Mouse (Mus musculus): ENCODE results near the gene Lrrc73. TPM values are rescaled to one million over a fixed set of nuclear protein-coding genes. Genes with fewer than 3 reads are reported as not detected.
A peak's percentile ranks its signal among the peaks of the same experiment; 100 is the strongest.

Lrrc73 gene
- polyA plus RNA-seq, 2 experiments = 0.08 to 0.11 TPM

GRCm38 (mm10) chr17:46284653-46285052 is 31.3 kb downstream of the Lrrc73 start:
- no peak overlapping the region for H3K9ac ChIP-seq (replicated peaks)
- no peak for TF ChIP-seq CTCF (IDR thresholded peaks at IDR 0.05; ENCODE audit: low read depth)
- TF ChIP-seq EP300 (IDR thresholded peaks at IDR 0.05; ENCODE audit: low read depth) = no peak
- no peak overlapping the region for H3K4me2 ChIP-seq (ENCODE audit: low read depth)
- DNase-seq (ENCODE audit: low read depth in 3 of 3, low spot score in 3 of 3) (no peak), ATAC-seq (ENCODE audit: insufficient read depth) (no peak)
- no peaks in the 10 kb centered on the region for H3K27me3 ChIP-seq (ENCODE audit: control insufficient read depth, insufficient read depth, low read length)
- H3K36me3 ChIP-seq (replicated peaks; ENCODE audit: control insufficient read depth, insufficient read depth, low read depth) = no peaks in the 10 kb centered on the region
- peaks cover 10 to 15% of the 10 kb centered on the region in 2 experiments; a peak in 3 of 4 replicates for H3K4me1 ChIP-seq (replicated peaks; ENCODE audit: control insufficient read depth in 2 of 2, insufficient read depth in 2 of 2, low read length in 1 of 2)
- H3K27ac ChIP-seq = no peak overlapping the region
- no peak overlapping the region for H3K4me3 ChIP-seq (ENCODE audit: insufficient read depth in 1 of 2, low read depth in 2 of 2, low read length in 2 of 2)
- 40% methylated on average over 7 of the region's 7 CpGs for WGBS (ENCODE audit: insufficient replicate concordance)
- no peaks in the 10 kb centered on the region for H3K9me3 ChIP-seq (ENCODE audit: control insufficient read depth, low read length)

DNA sequence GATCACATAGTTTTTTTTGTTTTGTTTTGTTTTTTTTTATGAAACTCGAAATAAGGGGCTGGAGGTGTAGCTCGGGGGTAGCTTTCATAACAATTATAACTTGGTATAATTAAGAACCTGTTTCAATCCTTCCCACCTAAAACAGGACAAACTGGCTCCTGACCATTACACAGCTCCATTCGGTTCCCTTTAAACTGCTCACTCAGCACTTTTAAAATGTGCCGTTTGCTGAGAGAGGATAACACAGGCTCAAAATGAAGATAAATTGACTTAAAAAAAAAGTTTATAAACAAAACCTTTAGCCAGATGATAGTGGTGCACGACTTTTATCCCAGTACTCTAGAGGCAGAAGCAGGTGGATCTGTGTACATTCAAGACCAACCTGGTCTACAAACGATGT is 32.1 kb downstream of the Lrrc73 start:
- DNase-seq (ENCODE audit: low read depth in 3 of 3, low spot score in 3 of 3) (no peak), ATAC-seq (ENCODE audit: insufficient read depth) (no peak)
- Histone ChIP-seq H3K9ac (replicated peaks) (no peak overlapping the region), H3K27ac (no peak overlapping the region), H3K9me3 (ENCODE audit: control insufficient read depth, low read length) (no peaks in the 10 kb centered on the region), H3K36me3 (replicated peaks; ENCODE audit: control insufficient read depth, insufficient read depth, low read depth) (no peaks in the 10 kb centered on the region), H3K4me3 (ENCODE audit: insufficient read depth in 1 of 2, low read depth in 2 of 2, low read length in 2 of 2) (no peak overlapping the region), H3K4me1 (replicated peaks; ENCODE audit: control insufficient read depth in 2 of 2, insufficient read depth in 2 of 2, low read length in 1 of 2) (peaks cover 10 to 15% of the 10 kb centered on the region in 2 experiments; a peak in 3 of 4 replicates), H3K27me3 (ENCODE audit: control insufficient read depth, insufficient read depth, low read length) (no peaks in the 10 kb centered on the region), H3K4me2 (ENCODE audit: low read depth) (no peak overlapping the region)
- 45% methylated on average over 6 of the region's 6 CpGs for WGBS (ENCODE audit: insufficient replicate concordance)
- TF ChIP-seq CTCF (IDR thresholded peaks at IDR 0.05; ENCODE audit: low read depth) = no peak
- TF ChIP-seq EP300 (IDR thresholded peaks at IDR 0.05; ENCODE audit: low read depth) = no peak

GRCm38 (mm10) chr17:46287678-46288095 is 34.4 kb downstream of the Lrrc73 start:
- DNase-seq (ENCODE audit: low read depth in 3 of 3, low spot score in 3 of 3) (no peak), ATAC-seq (ENCODE audit: insufficient read depth) (no peak)
- Histone ChIP-seq H3K4me2 (ENCODE audit: low read depth) (no peak overlapping the region), H3K27ac (no peak overlapping the region), H3K4me1 (replicated peaks; ENCODE audit: control insufficient read depth in 2 of 2, insufficient read depth in 2 of 2, low read length in 1 of 2) (peaks cover 0 to 6% of the 10 kb centered on the region in 2 experiments; a peak in 2 of 4 replicates), H3K27me3 (ENCODE audit: control insufficient read depth, insufficient read depth, low read length) (no peaks in the 10 kb centered on the region; the same call in 1 of the 2 replicates), H3K4me3 (ENCODE audit: insufficient read depth in 1 of 2, low read depth in 2 of 2, low read length in 2 of 2) (no peak overlapping the region), H3K36me3 (replicated peaks; ENCODE audit: control insufficient read depth, insufficient read depth, low read depth) (no peaks in the 10 kb centered on the region), H3K9ac (replicated peaks) (no peak overlapping the region), H3K9me3 (ENCODE audit: control insufficient read depth, low read length) (no peaks in the 10 kb centered on the region)
- 50% methylated on average over 11 of the region's 11 CpGs for WGBS (ENCODE audit: insufficient replicate concordance)
- TF ChIP-seq EP300 (IDR thresholded peaks at IDR 0.05; ENCODE audit: low read depth) (no peak), CTCF (IDR thresholded peaks at IDR 0.05; ENCODE audit: low read depth) (no peak)

GRCm38 (mm10) chr17:46296601-46297000 is 43.3 kb downstream of the Lrrc73 start:
- Histone ChIP-seq H3K36me3 (replicated peaks; ENCODE audit: control insufficient read depth, insufficient read depth, low read depth) (no peaks in the 10 kb centered on the region), H3K4me3 (ENCODE audit: insufficient read depth in 1 of 2, low read depth in 2 of 2, low read length in 2 of 2) (no peak overlapping the region), H3K9me3 (ENCODE audit: control insufficient read depth, low read length) (no peaks in the 10 kb centered on the region), H3K4me2 (ENCODE audit: low read depth) (no peak overlapping the region), H3K27ac (no peak overlapping the region), H3K27me3 (ENCODE audit: control insufficient read depth, insufficient read depth, low read length) (peaks cover 46% of the 10 kb centered on the region), H3K4me1 (replicated peaks; ENCODE audit: control insufficient read depth in 2 of 2, insufficient read depth in 2 of 2, low read length in 1 of 2) (no peaks in the 10 kb centered on the region), H3K9ac (replicated peaks) (no peak overlapping the region)
- TF ChIP-seq EP300 (IDR thresholded peaks at IDR 0.05; ENCODE audit: low read depth) (no peak), CTCF (IDR thresholded peaks at IDR 0.05; ENCODE audit: low read depth) (no peak)
- DNase-seq (ENCODE audit: low read depth in 3 of 3, low spot score in 3 of 3) (no peak), ATAC-seq (ENCODE audit: insufficient read depth) (no peak)
- 26% methylated on average over 6 of the region's 6 CpGs for WGBS (ENCODE audit: insufficient replicate concordance)

DNA sequence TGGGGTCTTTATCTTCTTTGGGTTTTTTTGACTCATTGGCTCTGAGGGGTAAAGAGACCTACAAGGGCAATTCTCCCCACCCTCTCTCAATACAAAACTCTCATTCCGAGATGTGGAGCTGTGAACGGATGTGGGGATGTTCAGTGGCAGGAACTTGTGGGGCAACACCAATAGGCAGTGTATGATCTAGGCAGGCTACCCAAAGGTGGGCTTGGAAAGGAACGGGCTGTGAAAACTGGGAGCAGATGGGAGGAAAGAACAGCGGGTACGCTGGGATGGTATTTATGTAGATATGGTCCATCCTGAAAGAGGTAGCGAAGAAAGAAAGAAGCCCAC is 43.7 kb downstream of the Lrrc73 start:
- 6% methylated on average over 6 of the region's 6 CpGs for WGBS (ENCODE audit: insufficient replicate concordance)
- no peak for DNase-seq (ENCODE audit: low read depth in 3 of 3, low spot score in 3 of 3)
- H3K36me3 ChIP-seq (replicated peaks; ENCODE audit: control insufficient read depth, insufficient read depth, low read depth) = no peaks in the 10 kb centered on the region
- H3K9me3 ChIP-seq (ENCODE audit: control insufficient read depth, low read length) = no peaks in the 10 kb centered on the region
- peak overlapping the region; percentile 64 for H3K4me2 ChIP-seq (ENCODE audit: low read depth)
- H3K27ac ChIP-seq = no peak overlapping the region
- TF ChIP-seq CTCF (IDR thresholded peaks at IDR 0.05; ENCODE audit: low read depth) (no peak), EP300 (IDR thresholded peaks at IDR 0.05; ENCODE audit: low read depth) (no peak)
- no peak for ATAC-seq (ENCODE audit: insufficient read depth)
- no peak overlapping the region for H3K9ac ChIP-seq (replicated peaks)
- H3K4me3 ChIP-seq (ENCODE audit: insufficient read depth in 1 of 2, low read depth in 2 of 2, low read length in 2 of 2) = peak overlapping the region in 1 of 2 experiments; percentile 43; a peak in 2 of 4 replicates
- no peaks in the 10 kb centered on the region for H3K4me1 ChIP-seq (replicated peaks; ENCODE audit: control insufficient read depth in 2 of 2, insufficient read depth in 2 of 2, low read length in 1 of 2)
- H3K27me3 ChIP-seq (ENCODE audit: control insufficient read depth, insufficient read depth, low read length) = peaks cover 46% of the 10 kb centered on the region
